Mouse (Mus musculus) embryonic fibroblast, embryonic 13.5 days (primary cell): ENCODE measurements at regions not wholly inside any gene's neighbourhood (a gene's known extent, or its start where the extent isn't known, plus 50 kb on each side); places are given as distances from the start of the nearest gene placed in this dataset.

ENCODE experiments used
- CTCF ChIP-seq: IDR thresholded peaks from 2 replicates; pipeline ENCODE4 v1.5.1; 2011; ENCODE audit warnings: mild to moderate bottlenecking, control low read depth, low read length, moderate library complexity, borderline replicate concordance; ENCODE audit not compliant: insufficient read depth
- POLR2A ChIP-seq: IDR thresholded peaks from 2 replicates; pipeline ENCODE4 v1.6.1; 2011; ENCODE audit warnings: low read depth, mild to moderate bottlenecking, control low read depth, low read length, moderate library complexity

DNA sequence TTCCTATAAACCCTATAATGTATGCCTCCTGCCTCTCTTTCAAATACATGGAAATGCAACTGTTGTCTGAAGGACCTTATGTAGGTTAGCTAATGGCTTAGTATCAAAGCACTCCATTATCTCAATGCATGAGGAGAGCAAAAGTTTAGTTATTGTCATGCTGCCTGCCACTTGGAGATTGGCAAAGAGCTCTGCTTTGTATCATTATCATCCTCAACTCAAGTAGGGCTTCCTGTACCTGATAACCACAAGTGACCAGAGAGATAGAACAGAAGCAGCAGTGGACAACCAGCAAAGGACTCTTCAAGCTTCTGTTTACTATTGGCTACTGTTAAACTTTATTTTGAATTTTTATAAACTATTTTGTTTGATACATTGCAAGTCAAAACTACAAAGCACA lies 484.3 kb upstream of the Marcks start:
- TF ChIP-seq POLR2A (no peak), CTCF (no peak)
